Mouse (Mus musculus) layer of hippocampus, adult 9-11 months (tissue): ENCODE data around the gene Rrp15.
A peak's percentile ranks its signal among the peaks of the same experiment; 100 is the strongest.
"Not testable (repeated sequence)": the region's sequence is repeated elsewhere in the genome, so short reads cannot be mapped to it uniquely, and the experiment has no call there.

Experiments
- DNase-seq: peaks from one replicate; pipeline ENCODE4 v3.0.0; 2022

The Rrp15 gene

DNA sequence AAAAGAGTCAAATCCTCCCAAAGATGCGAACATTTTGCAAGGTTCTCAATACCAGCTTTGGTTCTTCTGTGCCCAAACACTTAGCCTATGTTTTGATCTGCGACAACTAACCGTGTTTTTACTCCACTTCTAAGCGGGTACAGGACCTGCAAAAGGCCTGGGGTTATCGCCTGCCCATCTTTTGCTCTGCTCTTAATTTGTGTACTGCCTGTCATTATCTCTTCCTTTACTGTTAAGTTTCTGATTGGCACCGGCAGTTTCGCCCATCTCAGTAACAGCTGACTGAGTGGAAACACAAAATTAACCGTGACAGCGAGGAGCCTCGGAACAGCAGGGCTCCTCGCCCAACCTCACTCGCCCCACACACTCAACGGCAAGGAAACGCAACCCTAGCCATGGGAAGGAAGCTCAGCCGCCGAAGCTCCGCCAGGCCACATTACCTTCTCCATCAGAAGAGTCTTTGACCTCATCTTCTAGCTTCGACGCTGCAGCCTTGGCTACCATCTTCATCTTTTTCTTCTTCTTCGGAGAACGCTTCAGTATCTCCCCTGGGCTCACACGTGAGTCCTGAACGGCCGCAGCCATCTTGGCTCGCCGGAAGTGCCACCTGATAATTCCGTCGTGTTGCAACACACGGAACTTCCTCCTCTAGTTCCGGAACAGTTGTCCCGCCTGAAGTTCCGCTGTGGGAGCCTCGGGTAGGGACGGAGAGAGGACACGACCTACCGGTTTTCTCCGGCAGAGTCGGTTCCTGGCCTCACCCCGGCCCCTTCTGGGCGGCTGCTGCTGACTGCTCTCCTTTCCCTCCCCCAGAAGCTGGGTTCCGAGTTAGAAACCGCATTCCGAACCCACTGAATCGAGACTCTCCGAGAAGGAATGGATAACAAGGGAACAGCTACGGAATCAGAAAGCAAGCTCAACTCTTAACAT, at the start of gene Rrp15:
Gene Rrp15 (minus strand): TSS at position 635 of the 930 bp plus-strand sequence.
- peak; percentile 58 for DNase-seq

DNA sequence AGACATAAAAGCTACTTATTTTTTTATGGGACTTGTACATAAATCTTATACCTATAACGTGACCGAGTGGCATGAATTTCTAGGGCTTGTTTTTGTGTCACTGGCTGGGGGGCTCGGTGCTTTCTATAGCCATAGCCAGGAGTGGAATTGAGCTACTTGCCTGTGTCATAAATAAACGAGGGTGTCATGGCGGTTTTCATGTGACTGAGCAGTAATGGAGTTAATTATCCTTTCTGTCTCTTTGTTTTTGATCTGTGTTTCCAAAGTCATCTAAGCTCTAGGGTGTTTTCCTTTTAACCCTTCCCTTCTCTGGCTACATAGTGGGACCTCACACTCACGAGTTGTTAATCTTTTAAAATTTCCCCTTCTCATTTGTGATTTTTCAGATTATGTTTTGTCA, 48.8 kb upstream of the Rrp15 start:
- DNase-seq = no peak

- no peak for DNase-seq
Observed at GRCm38 (mm10) chr1:186785359-186785758, 36.2 kb upstream of the Rrp15 start.

GRCm38 (mm10) chr1:186780826-186781225, 31.7 kb upstream of the Rrp15 start:
- no peak for DNase-seq

DNA sequence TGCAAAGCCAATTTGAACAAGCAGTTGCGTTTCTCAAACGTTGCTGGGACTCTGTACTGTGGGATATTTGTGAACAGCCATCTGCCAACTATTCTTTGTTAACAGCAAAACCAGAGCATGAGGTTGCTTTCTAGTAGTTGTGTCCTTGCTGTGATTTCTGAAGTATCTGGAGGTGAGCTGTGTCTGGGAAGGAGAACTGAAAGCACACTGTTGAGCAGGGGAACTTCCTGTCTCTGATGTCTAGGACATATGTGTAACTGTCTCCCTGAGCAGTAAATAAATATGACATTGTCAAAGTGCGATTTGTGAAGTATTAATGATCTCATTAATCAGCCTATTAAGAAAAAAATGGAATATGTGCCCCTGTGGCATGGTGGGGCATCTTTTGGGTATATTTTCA, 24.0 kb upstream of the Rrp15 start:
- no peak for DNase-seq

GRCm38 (mm10) chr1:186772547-186773077, 23.5 kb upstream of the Rrp15 start:
- DNase-seq = no peak

- DNase-seq = no peak
Observed at GRCm38 (mm10) chr1:186772005-186772404, 22.8 kb upstream of the Rrp15 start.

DNA sequence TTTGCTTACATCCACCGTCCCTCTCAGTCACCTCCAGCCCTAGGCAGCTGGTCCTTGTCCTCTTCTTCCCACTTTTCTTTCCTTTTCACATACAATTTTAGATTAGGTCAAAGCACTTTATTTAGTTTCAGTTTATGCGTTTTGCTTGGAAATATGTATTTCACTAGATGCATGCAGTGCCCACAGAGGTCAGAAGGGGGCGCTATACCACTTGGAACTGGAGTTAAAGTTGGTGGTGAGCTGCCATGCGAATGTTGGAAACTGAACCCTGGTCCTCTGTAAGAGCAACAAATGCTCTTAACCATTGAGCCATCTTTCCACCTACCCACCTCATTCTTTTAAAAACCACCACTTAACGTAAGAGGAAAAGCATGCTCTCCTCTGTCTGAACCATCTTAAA, 21.5 kb upstream of the Rrp15 start:
- no peak for DNase-seq

GRCm38 (mm10) chr1:186768392-186768791, 19.2 kb upstream of the Rrp15 start:
- DNase-seq = no peak

GRCm38 (mm10) chr1:186763451-186763850, 14.3 kb upstream of the Rrp15 start:
- DNase-seq = not testable (repeated sequence)

- no peak for DNase-seq
Observed at GRCm38 (mm10) chr1:186749675-186750283, 621 bp upstream of the Rrp15 start.

GRCm38 (mm10) chr1:186739828-186740227, 9.3 kb downstream of the Rrp15 start:
- DNase-seq = no peak

DNA sequence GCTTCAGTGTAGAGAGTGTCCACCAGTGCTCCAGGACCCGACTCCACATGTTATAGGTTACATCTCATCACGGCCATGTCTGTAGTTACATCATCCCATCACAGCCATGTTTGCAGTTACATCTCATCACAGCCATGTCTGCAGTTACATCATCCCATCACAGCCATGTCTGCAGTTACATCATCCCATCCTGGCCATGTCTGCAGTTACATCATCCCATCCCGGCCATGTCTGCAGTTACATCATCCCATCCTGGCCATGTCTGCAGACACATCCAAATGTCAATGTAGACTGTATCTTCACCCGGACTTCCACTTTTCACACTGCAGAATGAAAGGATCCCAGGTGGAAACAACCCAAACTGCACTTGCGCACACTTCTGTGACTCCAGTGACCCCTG, 13.6 kb downstream of the Rrp15 start:
- DNase-seq = no peak

DNA sequence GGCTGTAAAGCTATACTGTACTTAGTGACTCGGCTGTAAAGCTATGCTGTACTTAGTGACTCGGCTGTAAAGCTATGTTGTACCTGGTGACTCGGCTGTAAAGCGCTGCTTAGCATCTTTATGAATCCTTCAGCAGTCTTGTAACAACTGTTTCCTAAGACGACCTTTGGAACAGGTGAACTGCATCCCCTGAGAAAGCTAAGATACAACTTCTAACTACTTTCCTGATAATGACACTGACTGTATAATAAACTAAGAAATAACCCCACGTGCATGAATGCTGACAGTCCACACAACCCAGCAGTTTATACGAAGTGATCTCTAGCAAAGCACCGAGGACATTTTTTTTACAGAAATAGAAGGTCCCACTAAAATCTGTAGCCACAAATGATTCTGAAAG, 16.1 kb downstream of the Rrp15 start:
- DNase-seq = no peak

DNA sequence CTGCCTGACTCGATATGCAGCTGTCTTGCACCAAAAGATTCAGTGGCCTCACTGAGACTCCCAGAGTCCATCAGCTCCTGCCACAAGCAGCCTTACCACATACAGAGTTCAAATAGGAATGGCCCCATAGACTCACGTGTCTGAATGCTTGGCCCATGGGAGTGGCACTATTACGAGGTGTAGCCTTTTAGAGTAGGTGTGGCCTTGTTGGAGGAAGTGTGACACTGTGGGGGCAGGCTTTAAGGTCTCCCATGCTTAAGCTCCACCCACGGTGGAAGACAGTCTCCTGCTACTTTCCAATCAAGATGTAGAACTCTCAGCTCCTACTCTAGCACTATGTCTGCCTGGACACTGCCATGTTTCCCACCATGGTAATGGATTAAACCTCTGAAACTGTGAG, 20.4 kb downstream of the Rrp15 start:
- DNase-seq = no peak

GRCm38 (mm10) chr1:186726117-186726516, 23.0 kb downstream of the Rrp15 start:
- DNase-seq = no peak

DNA sequence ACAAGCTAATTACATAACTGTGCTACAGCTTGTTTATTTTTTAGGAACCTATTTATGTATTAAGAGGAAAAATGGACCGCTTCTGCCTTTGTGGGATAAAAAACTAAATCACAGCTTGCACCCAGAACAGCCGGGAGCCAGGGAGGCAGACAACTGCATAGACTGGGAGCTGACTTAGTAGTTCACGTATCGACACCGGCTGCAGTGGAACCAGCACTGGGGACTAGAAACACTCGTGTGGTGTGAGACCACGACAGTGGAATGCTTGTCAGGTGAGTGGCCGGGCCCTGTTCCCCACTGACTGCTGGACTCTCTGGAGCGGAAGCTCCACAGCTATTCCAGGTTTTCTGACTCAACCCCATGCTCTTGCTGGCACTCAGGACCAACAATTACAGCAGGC, 26.9 kb downstream of the Rrp15 start:
- DNase-seq = no peak

DNA sequence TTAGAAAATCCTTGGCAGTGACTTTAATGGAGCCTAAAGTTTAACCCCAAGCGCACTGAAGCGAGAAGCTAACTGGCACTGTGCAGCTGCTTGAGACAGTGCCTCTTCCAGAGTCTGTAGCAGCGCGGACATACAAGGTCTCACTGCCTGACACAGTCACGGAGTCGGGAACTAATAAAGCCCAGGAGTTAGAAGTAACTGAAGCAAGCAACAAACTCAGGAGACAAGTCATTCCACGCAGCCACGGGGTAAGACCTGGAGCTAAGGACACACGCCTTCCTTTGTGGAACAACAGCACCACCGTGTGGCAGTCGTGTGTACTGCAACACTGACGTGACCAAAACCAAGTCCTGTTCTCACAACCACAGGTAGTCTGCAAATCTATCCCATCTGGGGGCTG, 27.3 kb downstream of the Rrp15 start:
- peak; percentile 61 for DNase-seq

- no peak for DNase-seq
Observed at GRCm38 (mm10) chr1:186721166-186721565, 28.0 kb downstream of the Rrp15 start.

- DNase-seq = no peak
Observed at GRCm38 (mm10) chr1:186719708-186720107, 29.4 kb downstream of the Rrp15 start.

- no peak for DNase-seq
Observed at GRCm38 (mm10) chr1:186718881-186719280, 30.3 kb downstream of the Rrp15 start.

GRCm38 (mm10) chr1:186714980-186715896, 33.9 kb downstream of the Rrp15 start:
- DNase-seq = no peak

DNA sequence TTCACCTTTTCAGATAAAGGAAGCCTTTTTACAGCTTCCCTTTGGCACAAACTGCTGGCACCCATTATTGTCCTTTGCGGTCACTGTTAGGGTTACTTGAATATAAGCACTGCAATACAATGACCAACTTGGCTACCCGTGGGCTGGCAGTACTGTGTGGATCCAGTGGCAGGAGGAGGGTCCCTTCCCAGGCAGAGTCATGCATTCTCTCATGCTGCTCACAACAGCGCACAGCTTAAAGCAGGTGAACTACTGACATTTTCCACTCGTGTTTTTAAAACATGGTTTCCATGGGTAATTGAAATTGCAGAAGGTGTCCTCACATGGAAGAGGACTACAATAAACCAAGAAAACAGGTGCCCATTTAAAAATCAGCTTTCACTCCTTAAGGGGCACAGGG, 34.9 kb downstream of the Rrp15 start:
- no peak for DNase-seq
